Mouse (Mus musculus) neural tube, embryonic 14.5 days (tissue): ENCODE results near the gene Rufy1. TPM values are rescaled to one million over a fixed set of nuclear protein-coding genes. Genes with fewer than 3 reads are reported as not detected.
"Not testable (repeated sequence)": the region's sequence is repeated elsewhere in the genome, so short reads cannot be mapped to it uniquely, and the experiment has no call there.

Experiments
- ATAC-seq: fragments of 200-750 bp; cut with Nextera tagmentation; 2 replicates; pipeline ENCODE4 v1.8.0; 2017; ENCODE audit warnings: low read depth, mild to moderate bottlenecking, moderate TSS enrichment, moderate library complexity
- H3K27ac ChIP-seq: fragments of 300-500 bp; sonication (generic); 2 replicates; pipeline ENCODE4 v1.5.1; 2014; ENCODE audit warnings: low read depth, mild to moderate bottlenecking, control low read depth, low read length, moderate library complexity, mixed read lengths
- H3K27me3 ChIP-seq: fragments of 300-500 bp; sonication (generic); 2 replicates; pipeline ENCODE4 v1.6.1; 2014; ENCODE audit warnings: low read length; ENCODE audit not compliant: control insufficient read depth, insufficient read depth
- H3K36me3 ChIP-seq: fragments of 300-500 bp; sonication (generic); 2 replicates; pipeline ENCODE4 v1.6.1; 2014; ENCODE audit warnings: low read length, mixed read lengths; ENCODE audit not compliant: control insufficient read depth, insufficient read depth
- H3K4me1 ChIP-seq: fragments of 300-500 bp; sonication (generic); 2 replicates; pipeline ENCODE4 v1.6.1; 2014; ENCODE audit warnings: low read length; ENCODE audit not compliant: control insufficient read depth, insufficient read depth
- H3K4me2 ChIP-seq: fragments of 300-500 bp; sonication (generic); 2 replicates; pipeline ENCODE4 v1.6.1; 2014; ENCODE audit warnings: mild to moderate bottlenecking, low read depth, low read length, control low read depth
- H3K4me3 ChIP-seq: fragments of 300-500 bp; sonication (generic); 2 replicates; pipeline ENCODE4 v1.5.1; 2014; ENCODE audit warnings: low read depth, low read length, control low read depth, mixed read lengths
- H3K9ac ChIP-seq: fragments of 300-500 bp; sonication (generic); replicated peaks from 2 replicates; pipeline ENCODE4 v1.6.1; 2014; ENCODE audit warnings: low read depth, mild to moderate bottlenecking, control low read depth, low read length, mixed read lengths
- H3K9me3 ChIP-seq: fragments of 300-500 bp; sonication (generic); 2 replicates; pipeline ENCODE4 v1.6.1; 2016; ENCODE audit warnings: low read length; ENCODE audit not compliant: control insufficient read depth
- WGBS: fragments of 180-500 bp; shearing (Covaris S2); extraction: QIAGEN DNeasy Blood & Tissue Kit; methylation state at CpG from one replicate; pipeline ENCODE4 v1.1.7; 2014; 5-methylcytosine and 5-hydroxymethylcytosine counted together
- polyA plus RNA-seq: library from polyadenylated mRNA; unstranded; fragments of >200 nt; fragmentation: Nextera tagmentation; extraction: Ambion mirVana; gene quantifications from 2 replicates; pipeline ENCODE4 v1.2.1, GENCODE M21; 2014

Rufy1 gene
- polyA plus RNA-seq, 1 experiment from 2014 or later, result 31.9 TPM

DNA sequence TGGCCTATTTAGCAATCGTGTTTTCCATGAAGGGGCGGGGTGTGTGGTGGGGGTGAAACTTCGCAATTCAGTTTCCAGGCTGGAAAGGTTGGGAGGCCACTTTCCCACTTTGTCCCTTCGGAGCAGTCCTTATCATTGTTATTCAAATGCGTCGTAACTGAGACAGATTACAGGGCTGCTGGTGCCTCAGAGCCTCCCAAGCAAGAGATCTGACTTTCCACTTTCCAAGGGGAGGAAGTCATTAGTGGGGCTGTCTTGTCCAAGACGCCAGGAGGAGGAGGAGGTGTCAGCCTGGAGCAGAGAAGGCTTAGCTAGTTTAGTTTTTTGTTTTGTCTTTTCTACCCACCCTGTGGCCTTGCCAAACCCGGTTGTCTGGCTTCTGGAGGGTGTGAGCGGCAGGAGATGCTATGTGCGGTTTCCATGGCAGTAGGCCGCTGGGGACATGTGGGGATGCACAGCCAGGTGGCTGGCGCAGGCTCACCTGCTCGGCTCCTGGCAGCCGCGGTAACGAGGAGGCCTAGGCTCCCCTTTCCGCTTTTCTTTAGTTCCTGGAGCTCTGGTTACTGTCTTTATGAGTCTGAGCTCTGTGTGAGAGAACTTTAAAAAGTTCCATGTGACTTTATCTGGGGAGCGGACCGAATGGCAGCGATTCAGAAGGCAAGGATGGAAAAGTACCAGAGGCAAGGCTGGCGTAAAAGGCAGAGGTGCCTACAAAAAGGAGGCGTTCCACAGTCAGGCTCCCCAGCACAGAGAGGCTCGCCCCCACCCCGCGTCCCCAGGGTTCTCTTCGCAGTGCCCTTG, 26.4 kb upstream of the Rufy1 start:
- peak; percentile 63 for ATAC-seq
- WGBS, result 5% methylated on average over 26 of the region's 26 CpGs
- Histone ChIP-seq H3K27me3 (no peaks in the 10 kb centered on the region), H3K4me1 (peaks cover 11% of the 10 kb centered on the region), H3K27ac (no peak overlapping the region), H3K36me3 (no peaks in the 10 kb centered on the region), H3K4me3 (no peak overlapping the region), H3K4me2 (peak overlapping the region; percentile 31; the same call in 1 of the 2 replicates), H3K9me3 (no peaks in the 10 kb centered on the region), H3K9ac (no peak overlapping the region)

DNA sequence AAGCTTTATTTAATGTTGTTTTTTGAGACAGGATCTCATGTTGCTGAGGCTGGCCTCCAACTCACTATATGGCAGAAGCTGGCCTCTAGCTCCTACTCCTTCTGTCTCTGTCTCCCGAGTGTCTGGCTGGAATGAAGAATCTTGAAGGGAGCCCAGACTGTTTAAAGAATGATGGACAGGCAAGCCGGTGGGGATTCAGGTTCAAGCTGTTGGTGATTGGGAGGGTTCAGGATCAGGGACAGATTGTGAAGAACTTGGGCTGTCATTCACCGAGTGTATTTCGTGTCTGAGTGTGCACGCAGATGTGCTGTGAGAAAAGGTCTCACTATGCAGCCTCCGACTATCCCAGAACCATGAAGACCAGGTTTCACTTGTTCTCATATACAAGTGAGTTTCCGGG, 25.5 kb upstream of the Rufy1 start:
- ATAC-seq, result no peak
- 43% methylated on average over 7 of the region's 7 CpGs for WGBS

DNA sequence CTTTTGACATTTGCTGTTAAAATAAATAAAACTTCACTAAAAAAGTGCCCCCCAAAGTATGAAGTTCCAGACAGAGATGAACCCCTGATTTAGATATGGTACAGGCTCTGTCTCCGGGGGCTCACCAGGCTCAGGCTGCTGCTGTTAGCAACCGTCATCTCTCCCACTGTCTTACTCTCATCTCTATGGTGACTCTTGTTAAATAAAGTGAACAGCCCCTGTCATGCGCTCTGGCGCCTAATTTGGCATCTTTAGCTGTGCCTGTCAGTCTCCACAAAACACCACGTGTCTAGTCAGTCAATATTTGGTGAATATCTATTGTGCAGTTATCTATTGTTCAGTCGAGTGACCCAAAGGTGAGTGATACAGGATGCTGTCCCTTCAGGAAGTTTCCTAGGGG, 24.0 kb upstream of the Rufy1 start:
- Histone ChIP-seq H3K27me3 (no peaks in the 10 kb centered on the region), H3K36me3 (no peaks in the 10 kb centered on the region), H3K4me2 (no peak overlapping the region), H3K27ac (no peak overlapping the region), H3K9me3 (no peaks in the 10 kb centered on the region), H3K4me1 (peaks cover 11% of the 10 kb centered on the region), H3K4me3 (no peak overlapping the region), H3K9ac (no peak overlapping the region)
- ATAC-seq, result no peak
- 49% methylated on average over 6 of the region's 6 CpGs for WGBS

More for the DNA sequence above, 25.5 kb upstream of the Rufy1 start:
- Histone ChIP-seq H3K36me3 (no peaks in the 10 kb centered on the region), H3K27ac (no peak overlapping the region), H3K9ac (no peak overlapping the region), H3K4me2 (no peak overlapping the region), H3K4me3 (no peak overlapping the region), H3K4me1 (peaks cover 11% of the 10 kb centered on the region), H3K27me3 (no peaks in the 10 kb centered on the region), H3K9me3 (no peaks in the 10 kb centered on the region)

DNA sequence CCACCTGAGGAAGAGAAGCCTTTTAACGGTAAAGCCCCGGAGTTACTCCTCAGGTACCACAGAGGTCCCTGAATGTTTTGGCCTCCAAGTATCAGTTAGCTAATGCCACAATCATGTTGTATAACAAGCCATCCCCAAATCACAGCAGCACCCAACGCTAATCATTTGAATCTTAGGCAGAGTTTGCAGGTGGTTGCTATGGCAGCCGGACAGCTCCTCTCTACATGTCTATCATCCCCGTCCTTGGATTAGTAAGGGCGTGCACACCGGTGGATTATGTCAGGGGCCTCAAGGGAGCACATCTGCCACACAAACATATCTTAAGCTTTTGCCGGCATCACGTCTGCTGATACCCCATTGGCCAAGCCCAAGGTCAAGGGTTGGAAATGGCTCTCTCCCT, 19.3 kb upstream of the Rufy1 start:
- no peak for ATAC-seq
- WGBS, result 80% methylated on average over 9 of the region's 9 CpGs

DNA sequence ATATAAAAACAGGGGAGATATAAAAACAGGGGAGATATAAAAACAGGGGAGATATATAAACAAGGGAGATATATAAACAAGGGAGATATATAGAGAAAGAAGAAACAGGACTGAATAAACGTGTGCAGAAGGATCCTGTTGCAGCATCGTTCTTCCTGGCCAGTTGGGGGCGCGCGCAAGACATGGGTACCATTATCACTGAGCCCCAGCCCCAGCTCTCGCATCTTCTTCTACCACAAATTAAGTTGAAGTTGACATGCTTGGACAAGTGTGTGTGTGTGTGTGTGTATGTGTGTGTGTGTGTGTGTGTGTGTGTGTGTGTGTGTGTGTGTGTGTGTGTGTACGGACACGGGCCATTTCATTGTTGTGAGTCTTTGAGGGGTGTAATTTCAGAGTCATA, 17.2 kb upstream of the Rufy1 start:
- not testable (repeated sequence) for ATAC-seq
- WGBS, result 27% methylated on average over 6 of the region's 8 CpGs

More for the DNA sequence above, 19.3 kb upstream of the Rufy1 start:
- Histone ChIP-seq H3K9ac (no peak overlapping the region), H3K27me3 (no peaks in the 10 kb centered on the region), H3K4me2 (no peak overlapping the region), H3K4me3 (no peak overlapping the region), H3K27ac (no peak overlapping the region), H3K36me3 (no peaks in the 10 kb centered on the region), H3K9me3 (no peaks in the 10 kb centered on the region), H3K4me1 (no peaks in the 10 kb centered on the region)

DNA sequence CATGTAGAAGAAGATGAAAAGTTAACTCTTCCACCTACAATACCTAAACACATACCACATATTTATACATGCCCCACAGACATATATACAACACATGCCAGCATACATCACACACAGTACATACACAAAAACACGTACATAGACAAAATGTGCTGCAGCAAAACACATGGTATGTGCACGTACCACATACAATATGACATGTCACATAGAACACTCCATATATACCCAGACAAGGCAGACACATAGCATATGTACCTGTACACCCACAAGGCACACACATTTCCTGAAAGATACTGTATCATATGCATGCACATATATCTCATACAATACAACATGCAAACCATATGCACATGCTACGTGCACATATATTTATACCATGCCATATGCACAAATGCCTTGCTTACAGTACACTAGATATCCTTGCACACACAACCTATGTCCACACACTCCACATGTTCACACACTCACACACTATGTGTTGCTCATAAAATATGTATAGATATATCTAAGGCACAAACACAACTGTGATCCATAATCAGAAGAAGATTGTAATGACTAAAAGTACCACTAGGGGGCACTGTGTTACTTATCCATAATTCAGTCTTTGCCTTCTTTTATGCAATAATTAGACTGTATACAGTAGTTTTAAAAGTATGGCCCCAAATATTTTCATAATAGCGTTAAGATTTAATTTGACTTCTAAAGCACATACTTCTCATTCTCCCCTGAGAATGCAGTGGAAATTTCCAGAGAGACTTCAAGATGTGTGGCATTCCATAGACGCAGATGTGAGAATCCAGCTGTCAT, 12.5 kb upstream of the Rufy1 start:
- Histone ChIP-seq H3K9me3 (no peaks in the 10 kb centered on the region), H3K4me3 (no peak overlapping the region), H3K27me3 (no peaks in the 10 kb centered on the region), H3K27ac (no peak overlapping the region), H3K4me1 (no peaks in the 10 kb centered on the region), H3K9ac (no peak overlapping the region), H3K4me2 (no peak overlapping the region), H3K36me3 (no peaks in the 10 kb centered on the region)
- no peak for ATAC-seq
- WGBS, result 75% methylated on average over 5 of the region's 5 CpGs

More for the DNA sequence above, 17.2 kb upstream of the Rufy1 start:
- H3K4me2 ChIP-seq, H3K9ac ChIP-seq, H3K27me3 ChIP-seq, H3K27ac ChIP-seq, H3K36me3 ChIP-seq, H3K4me1 ChIP-seq, H3K4me3 ChIP-seq, H3K9me3 ChIP-seq: not testable (repeated sequence)

DNA sequence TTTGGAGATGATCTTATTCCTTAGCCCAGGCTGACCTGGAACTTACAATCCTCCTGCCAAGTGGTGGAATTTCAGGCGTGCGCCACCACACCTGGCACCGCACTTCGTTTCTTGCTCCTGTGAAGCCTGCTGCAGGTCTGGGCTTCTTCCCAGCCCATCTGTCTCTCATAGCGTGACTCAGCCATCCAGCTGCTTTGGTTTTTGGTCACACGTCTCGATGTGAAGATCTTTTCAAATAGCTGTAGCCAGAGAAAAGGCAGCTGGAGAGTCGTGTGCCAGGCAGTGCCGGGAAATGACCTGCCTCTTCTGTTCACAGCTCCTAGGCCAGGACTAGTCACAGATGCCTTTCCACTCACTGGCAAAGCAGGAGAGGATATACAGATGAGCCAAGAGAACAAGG, 10.7 kb upstream of the Rufy1 start:
- Histone ChIP-seq H3K27me3 (no peaks in the 10 kb centered on the region), H3K4me1 (no peaks in the 10 kb centered on the region), H3K9ac (no peak overlapping the region), H3K36me3 (no peaks in the 10 kb centered on the region), H3K4me2 (no peak overlapping the region), H3K4me3 (no peak overlapping the region), H3K9me3 (no peaks in the 10 kb centered on the region), H3K27ac (no peak overlapping the region)
- WGBS, result 66% methylated on average over 9 of the region's 9 CpGs
- no peak for ATAC-seq

DNA sequence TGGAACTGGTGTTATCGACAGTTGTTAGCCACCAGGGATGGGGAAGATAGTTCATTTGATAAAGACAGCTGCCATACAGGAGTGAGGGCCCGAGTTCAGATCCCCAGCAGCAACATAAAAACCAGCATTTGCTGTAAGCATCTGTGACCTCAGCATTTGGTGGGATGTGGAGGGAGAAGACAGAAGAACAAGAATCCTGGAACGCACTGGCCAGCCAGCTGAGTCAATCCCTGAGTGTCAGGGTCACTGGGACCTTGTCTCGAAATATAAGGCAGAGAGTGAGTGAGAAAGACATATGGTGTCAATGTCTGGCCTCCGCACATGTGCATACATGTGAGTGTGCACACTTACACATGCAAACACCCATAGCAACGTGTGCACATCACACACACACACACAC, 9.8 kb upstream of the Rufy1 start:
- no peak overlapping the region for H3K4me2 ChIP-seq
- H3K4me1 ChIP-seq, result no peaks in the 10 kb centered on the region
- 85% methylated on average over 6 of the region's 6 CpGs for WGBS
- H3K4me3 ChIP-seq, result no peak overlapping the region
- H3K36me3 ChIP-seq, result no peaks in the 10 kb centered on the region
- H3K27ac ChIP-seq, result no peak overlapping the region
- H3K9me3 ChIP-seq, result no peaks in the 10 kb centered on the region
- H3K9ac ChIP-seq, result no peak overlapping the region
- ATAC-seq, result no peak
- H3K27me3 ChIP-seq, result no peaks in the 10 kb centered on the region

DNA sequence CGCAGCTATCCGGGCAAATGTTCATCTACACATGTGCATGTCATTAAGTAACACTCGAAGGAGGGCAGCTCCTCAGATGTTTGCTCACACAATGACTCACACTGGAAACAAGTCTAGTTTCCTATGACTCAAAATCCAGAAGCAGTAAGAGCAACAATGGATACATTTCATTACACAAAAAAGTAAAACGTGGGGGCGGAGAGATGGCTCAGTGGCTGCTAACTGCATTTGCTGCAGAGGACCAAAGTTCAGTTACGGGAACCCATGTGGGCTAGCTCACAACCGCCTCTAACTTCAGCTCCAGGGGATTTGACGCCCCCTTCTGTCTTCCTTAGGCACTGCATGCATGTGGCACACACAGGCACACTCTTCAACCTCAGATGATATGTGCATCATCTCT, 8.9 kb upstream of the Rufy1 start:
- no peak for ATAC-seq
- Histone ChIP-seq H3K36me3 (no peaks in the 10 kb centered on the region), H3K27me3 (no peaks in the 10 kb centered on the region), H3K4me2 (no peak overlapping the region), H3K9ac (no peak overlapping the region), H3K4me3 (no peak overlapping the region), H3K27ac (no peak overlapping the region), H3K4me1 (no peaks in the 10 kb centered on the region), H3K9me3 (no peaks in the 10 kb centered on the region)
- WGBS, result 68% methylated on average over 8 of the region's 8 CpGs
